Mouse (Mus musculus): ENCODE results near the gene 1700025C18Rik. TPM values are rescaled to one million over a fixed set of nuclear protein-coding genes. Genes with fewer than 3 reads are reported as not detected.

1700025C18Rik gene
- total RNA-seq (2014; rRNA removed) (not detected in 2 replicates), polyA plus RNA-seq (2012; rRNA removed) (not detected in 2 replicates)

GRCm38 (mm10) chr2:165090650-165091049, at the start of gene 1700025C18Rik:
1700025C18Rik (minus strand) TSS chr2:165090750.
- Histone ChIP-seq H3K9ac (ENCODE audit: low read depth, low read length) (no peak within 1 kb of the TSS), H3K27me3 (ENCODE audit: control insufficient read depth, insufficient read depth, low read length) (0 out of 2 replicates have a peak, but pooled peaks cover 2% of the 10 kb centered on the region), H3K36me3 (ENCODE audit: control insufficient read depth, insufficient read depth, low read length) (no peaks in the 10 kb centered on the region), H3K79me2 (ENCODE audit: control insufficient read depth, insufficient read depth, low read length) (no peaks in the 10 kb centered on the region), H3K27ac (replicated peaks; ENCODE audit: insufficient read depth, low read depth, low read length) (no peak within 1 kb of the TSS), H3K4me1 (ENCODE audit: control insufficient read depth, insufficient read depth, low read length) (no peaks in the 10 kb centered on the region), H3K4me3 (ENCODE audit: insufficient read depth, low read depth, low read length) (no peak within 1 kb of the TSS)
- DNase-seq (ENCODE audit: extremely low read depth, low read depth, low spot score), result no peak
- TF ChIP-seq CTCF (IDR thresholded peaks at IDR 0.05; ENCODE audit: low read depth, low read length), result no peak
- TF ChIP-seq POLR2A (IDR thresholded peaks at IDR 0.05; ENCODE audit: extremely low read depth, insufficient read depth, low read length), result no peak
- 79% methylated on average over 2 of the region's 2 CpGs for WGBS

- Histone ChIP-seq H3K9ac (ENCODE audit: low read depth, low read length) (no peak overlapping the region), H3K4me3 (ENCODE audit: insufficient read depth, low read depth, low read length) (no peak overlapping the region), H3K79me2 (ENCODE audit: control insufficient read depth, insufficient read depth, low read length) (no peaks in the 10 kb centered on the region), H3K36me3 (ENCODE audit: control insufficient read depth, insufficient read depth, low read length) (no peaks in the 10 kb centered on the region), H3K4me1 (ENCODE audit: control insufficient read depth, insufficient read depth, low read length) (no peaks in the 10 kb centered on the region), H3K27ac (replicated peaks; ENCODE audit: insufficient read depth, low read depth, low read length) (no peak overlapping the region), H3K27me3 (ENCODE audit: control insufficient read depth, insufficient read depth, low read length) (no peaks in the 10 kb centered on the region)
- 19% methylated on average over 16 of the region's 16 CpGs for WGBS
- TF ChIP-seq POLR2A (IDR thresholded peaks at IDR 0.05; ENCODE audit: extremely low read depth, insufficient read depth, low read length), result no peak
- TF ChIP-seq CTCF (IDR thresholded peaks at IDR 0.05; ENCODE audit: low read depth, low read length), result no peak
- DNase-seq (ENCODE audit: extremely low read depth, low read depth, low spot score), result no peak
Measured at GRCm38 (mm10) chr2:165136049-165136448, 45.5 kb upstream of the 1700025C18Rik start.

GRCm38 (mm10) chr2:165133566-165133965, 43.0 kb upstream of the 1700025C18Rik start:
- no peaks in the 10 kb centered on the region for H3K36me3 ChIP-seq (ENCODE audit: control insufficient read depth, insufficient read depth, low read length)
- H3K79me2 ChIP-seq (ENCODE audit: control insufficient read depth, insufficient read depth, low read length), result no peaks in the 10 kb centered on the region
- TF ChIP-seq POLR2A (IDR thresholded peaks at IDR 0.05; ENCODE audit: extremely low read depth, insufficient read depth, low read length) (no peak), CTCF (IDR thresholded peaks at IDR 0.05; ENCODE audit: low read depth, low read length) (no peak)
- no peaks in the 10 kb centered on the region for H3K4me1 ChIP-seq (ENCODE audit: control insufficient read depth, insufficient read depth, low read length)
- no peaks in the 10 kb centered on the region for H3K27me3 ChIP-seq (ENCODE audit: control insufficient read depth, insufficient read depth, low read length)
- H3K27ac ChIP-seq (replicated peaks; ENCODE audit: insufficient read depth, low read depth, low read length), result no peak overlapping the region
- H3K9ac ChIP-seq (ENCODE audit: low read depth, low read length), result no peak overlapping the region
- WGBS, result 6% methylated on average over 15 of the region's 15 CpGs
- no peak for DNase-seq (ENCODE audit: extremely low read depth, low read depth, low spot score)
- H3K4me3 ChIP-seq (ENCODE audit: insufficient read depth, low read depth, low read length), result no peak overlapping the region

- H3K36me3 ChIP-seq (ENCODE audit: control insufficient read depth, insufficient read depth, low read length), result no peaks in the 10 kb centered on the region
- no peak overlapping the region for H3K27ac ChIP-seq (replicated peaks; ENCODE audit: insufficient read depth, low read depth, low read length)
- H3K4me3 ChIP-seq (ENCODE audit: insufficient read depth, low read depth, low read length), result no peak overlapping the region
- H3K9ac ChIP-seq (ENCODE audit: low read depth, low read length), result no peak overlapping the region
- no peaks in the 10 kb centered on the region for H3K79me2 ChIP-seq (ENCODE audit: control insufficient read depth, insufficient read depth, low read length)
- TF ChIP-seq POLR2A (IDR thresholded peaks at IDR 0.05; ENCODE audit: extremely low read depth, insufficient read depth, low read length) (no peak), CTCF (IDR thresholded peaks at IDR 0.05; ENCODE audit: low read depth, low read length) (no peak)
- no peaks in the 10 kb centered on the region for H3K27me3 ChIP-seq (ENCODE audit: control insufficient read depth, insufficient read depth, low read length)
- H3K4me1 ChIP-seq (ENCODE audit: control insufficient read depth, insufficient read depth, low read length), result no peaks in the 10 kb centered on the region
- no peak for DNase-seq (ENCODE audit: extremely low read depth, low read depth, low spot score)
- 33% methylated on average over 12 of the region's 12 CpGs for WGBS
Measured at GRCm38 (mm10) chr2:165131428-165131827, 40.9 kb upstream of the 1700025C18Rik start.

- H3K27ac ChIP-seq (replicated peaks; ENCODE audit: insufficient read depth, low read depth, low read length), result no peak overlapping the region
- 53% methylated on average over 4 of the region's 4 CpGs for WGBS
- no peaks in the 10 kb centered on the region for H3K36me3 ChIP-seq (ENCODE audit: control insufficient read depth, insufficient read depth, low read length)
- no peaks in the 10 kb centered on the region for H3K27me3 ChIP-seq (ENCODE audit: control insufficient read depth, insufficient read depth, low read length)
- no peak overlapping the region for H3K9ac ChIP-seq (ENCODE audit: low read depth, low read length)
- TF ChIP-seq POLR2A (IDR thresholded peaks at IDR 0.05; ENCODE audit: extremely low read depth, insufficient read depth, low read length) (no peak), CTCF (IDR thresholded peaks at IDR 0.05; ENCODE audit: low read depth, low read length) (no peak)
- H3K4me1 ChIP-seq (ENCODE audit: control insufficient read depth, insufficient read depth, low read length), result no peaks in the 10 kb centered on the region
- DNase-seq (ENCODE audit: extremely low read depth, low read depth, low spot score), result no peak
- no peak overlapping the region for H3K4me3 ChIP-seq (ENCODE audit: insufficient read depth, low read depth, low read length)
- H3K79me2 ChIP-seq (ENCODE audit: control insufficient read depth, insufficient read depth, low read length), result no peaks in the 10 kb centered on the region
Measured at GRCm38 (mm10) chr2:165129189-165129588, 38.6 kb upstream of the 1700025C18Rik start.

GRCm38 (mm10) chr2:165126896-165127562, 36.5 kb upstream of the 1700025C18Rik start:
- WGBS, result 64% methylated on average over 10 of the region's 10 CpGs
- H3K4me3 ChIP-seq (ENCODE audit: insufficient read depth, low read depth, low read length), result no peak overlapping the region
- no peaks in the 10 kb centered on the region for H3K27me3 ChIP-seq (ENCODE audit: control insufficient read depth, insufficient read depth, low read length)
- H3K4me1 ChIP-seq (ENCODE audit: control insufficient read depth, insufficient read depth, low read length), result no peaks in the 10 kb centered on the region
- H3K36me3 ChIP-seq (ENCODE audit: control insufficient read depth, insufficient read depth, low read length), result no peaks in the 10 kb centered on the region
- TF ChIP-seq POLR2A (IDR thresholded peaks at IDR 0.05; ENCODE audit: extremely low read depth, insufficient read depth, low read length) (no peak), CTCF (IDR thresholded peaks at IDR 0.05; ENCODE audit: low read depth, low read length) (no peak)
- no peak for DNase-seq (ENCODE audit: extremely low read depth, low read depth, low spot score)
- no peak overlapping the region for H3K27ac ChIP-seq (replicated peaks; ENCODE audit: insufficient read depth, low read depth, low read length)
- H3K79me2 ChIP-seq (ENCODE audit: control insufficient read depth, insufficient read depth, low read length), result no peaks in the 10 kb centered on the region
- no peak overlapping the region for H3K9ac ChIP-seq (ENCODE audit: low read depth, low read length)

Measured in liver, adult 2 months (tissue).